Mouse (Mus musculus) liver, adult 2 months (tissue): ENCODE results near the gene Cobl. TPM values are rescaled to one million over a fixed set of nuclear protein-coding genes. Genes with fewer than 3 reads are reported as not detected.

Experiments
- DNase-seq: peaks from one replicate; pipeline ENCODE4 v3.0.0-alpha.2; 2011; ENCODE audit warnings: low read depth, low spot score; ENCODE audit errors: extremely low read depth
- H3K27ac ChIP-seq: fragments of 200-500 bp; replicated peaks from 2 replicates; pipeline ENCODE4 v1.5.1; 2012; ENCODE audit warnings: low read depth, mild to moderate bottlenecking, control low read depth, inconsistent platforms, low read length; ENCODE audit not compliant: insufficient read depth
- H3K27me3 ChIP-seq: fragments of 200-500 bp; 2 replicates; pipeline ENCODE4 v1.6.1; 2012; ENCODE audit warnings: mild to moderate bottlenecking, moderate library complexity, low read length, inconsistent platforms; ENCODE audit not compliant: control insufficient read depth, insufficient read depth
- H3K36me3 ChIP-seq: fragments of 200-500 bp; 2 replicates; pipeline ENCODE4 v1.6.1; 2012; ENCODE audit warnings: low read length, inconsistent platforms; ENCODE audit not compliant: control insufficient read depth, insufficient read depth
- H3K4me1 ChIP-seq: fragments of 200-500 bp; 2 replicates; pipeline ENCODE4 v1.6.1; 2011; ENCODE audit warnings: low read length; ENCODE audit not compliant: control insufficient read depth, insufficient read depth
- H3K4me3 ChIP-seq: fragments of 200-500 bp; 2 replicates; pipeline ENCODE4 v1.5.1; 2011; ENCODE audit warnings: low read depth, mild to moderate bottlenecking, control low read depth, low read length, moderate library complexity; ENCODE audit not compliant: insufficient read depth
- H3K79me2 ChIP-seq: fragments of 200-500 bp; 2 replicates; pipeline ENCODE4 v1.6.1; 2012; ENCODE audit warnings: inconsistent platforms, mild to moderate bottlenecking, low read length, moderate library complexity; ENCODE audit not compliant: control insufficient read depth, insufficient read depth
- H3K9ac ChIP-seq: fragments of 200-500 bp; 2 replicates; pipeline ENCODE4 v1.6.1; 2012; ENCODE audit warnings: low read depth, mild to moderate bottlenecking, control low read depth, inconsistent platforms, low read length
- CTCF ChIP-seq: fragments of 200-500 bp; IDR thresholded peaks from 2 replicates; pipeline ENCODE4 v1.5.1; 2011; ENCODE audit warnings: low read depth, low read length, control low read depth
- POLR2A ChIP-seq: fragments of 200-500 bp; IDR thresholded peaks from 2 replicates; pipeline ENCODE4 v1.6.1; 2011; ENCODE audit warnings: low read length, control low read depth; ENCODE audit not compliant: insufficient read depth; ENCODE audit errors: extremely low read depth
- WGBS: fragments of 180-500 bp; shearing (Covaris S2); methylation state at CpG from one replicate; pipeline ENCODE4 v1.1.7; 2018; 5-methylcytosine and 5-hydroxymethylcytosine counted together
- polyA plus RNA-seq: library from polyadenylated mRNA; depleted of rRNA; stranded (reverse); fragments of >200 nt; gene quantifications from 2 replicates; pipeline ENCODE4 v1.2.3, GENCODE M21; 2012
- total RNA-seq: library from RNA; depleted of rRNA; stranded (reverse); fragments of >200 nt; gene quantifications from 2 replicates; pipeline ENCODE4 v1.2.3, GENCODE M21; 2014

The Cobl gene
- total and polyA plus RNA-seq, 2 experiments, result 4.2 to 5.7 TPM

- WGBS, result 26% methylated on average over 4 of the region's 4 CpGs
- H3K79me2 ChIP-seq, result no peaks in the 10 kb centered on the region
Observed at GRCm38 (mm10) chr11:12234876-12235275, 229.9 kb downstream of the Cobl start.

GRCm38 (mm10) chr11:12234126-12234525 lies 230.6 kb downstream of the Cobl start:
- TF ChIP-seq POLR2A, result no peak
- no peak for TF ChIP-seq CTCF
- Histone ChIP-seq H3K36me3 (peaks cover 2% of the 10 kb centered on the region; the same call in 1 of the 2 replicates), H3K27ac (no peak overlapping the region), H3K4me1 (peaks cover 13% of the 10 kb centered on the region), H3K79me2 (no peaks in the 10 kb centered on the region), H3K27me3 (peaks cover 7% of the 10 kb centered on the region), H3K4me3 (no peak overlapping the region), H3K9ac (no peak overlapping the region)
- peak; percentile 14 for DNase-seq
- 48% methylated on average over 1 of the region's 1 CpGs for WGBS

More at GRCm38 (mm10) chr11:12234876-12235275, 229.9 kb downstream of the Cobl start:
- no peak overlapping the region for H3K9ac ChIP-seq
- H3K4me1 ChIP-seq, result peaks cover 13% of the 10 kb centered on the region
- peak; percentile 83 for DNase-seq
- TF ChIP-seq CTCF, result no peak
- no peak for TF ChIP-seq POLR2A
- no peak overlapping the region for H3K4me3 ChIP-seq
- H3K36me3 ChIP-seq, result peaks cover 2% of the 10 kb centered on the region; the same call in 1 of the 2 replicates
- H3K27me3 ChIP-seq, result peaks cover 2% of the 10 kb centered on the region; the same call in 1 of the 2 replicates
- no peak overlapping the region for H3K27ac ChIP-seq

DNA sequence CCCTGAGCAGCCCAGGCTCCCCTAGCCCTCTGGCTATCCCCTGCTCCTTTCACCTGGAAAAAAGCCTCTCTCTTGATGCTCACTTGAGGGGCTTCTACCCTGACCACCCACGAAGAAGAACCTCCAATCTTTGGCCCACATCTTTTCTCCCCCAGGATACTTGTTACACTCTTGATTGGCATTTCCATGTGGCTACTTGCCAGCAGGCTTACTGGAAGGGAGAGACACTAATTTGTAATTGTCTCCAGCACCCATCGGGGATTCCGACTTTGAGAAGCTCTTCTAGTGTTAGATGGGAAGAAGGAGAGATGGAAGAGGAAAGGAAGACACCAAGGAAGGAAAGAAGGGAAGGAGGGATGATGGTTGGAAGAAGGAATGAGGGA lies 232.0 kb downstream of the Cobl start:
- 73% methylated on average over 3 of the region's 3 CpGs for WGBS
- Histone ChIP-seq H3K9ac (no peak overlapping the region), H3K4me1 (peaks cover 13% of the 10 kb centered on the region), H3K27me3 (peaks cover 7% of the 10 kb centered on the region), H3K79me2 (no peaks in the 10 kb centered on the region), H3K36me3 (peaks cover 2% of the 10 kb centered on the region; the same call in 1 of the 2 replicates), H3K27ac (no peak overlapping the region), H3K4me3 (no peak overlapping the region)
- TF ChIP-seq CTCF (no peak), POLR2A (no peak)
- DNase-seq, result no peak

- Histone ChIP-seq H3K9ac (no peak overlapping the region), H3K4me1 (peaks cover 13% of the 10 kb centered on the region), H3K36me3 (no peaks in the 10 kb centered on the region), H3K27ac (no peak overlapping the region), H3K4me3 (no peak overlapping the region), H3K27me3 (peaks cover 12% of the 10 kb centered on the region), H3K79me2 (no peaks in the 10 kb centered on the region)
- 55% methylated on average over 10 of the region's 10 CpGs for WGBS
- no peak for TF ChIP-seq CTCF
- no peak for TF ChIP-seq POLR2A
- DNase-seq, result peak; percentile 72
Observed at GRCm38 (mm10) chr11:12232041-12232742, 232.6 kb downstream of the Cobl start.

GRCm38 (mm10) chr11:12231481-12232035 lies 233.2 kb downstream of the Cobl start:
- no peak overlapping the region for H3K27ac ChIP-seq
- DNase-seq, result no peak
- H3K4me1 ChIP-seq, result peaks cover 10% of the 10 kb centered on the region
- H3K9ac ChIP-seq, result no peak overlapping the region
- H3K79me2 ChIP-seq, result no peaks in the 10 kb centered on the region
- no peak for TF ChIP-seq CTCF
- TF ChIP-seq POLR2A, result no peak
- 56% methylated on average over 6 of the region's 6 CpGs for WGBS
- no peak overlapping the region for H3K4me3 ChIP-seq
- no peaks in the 10 kb centered on the region for H3K36me3 ChIP-seq
- H3K27me3 ChIP-seq, result peaks cover 16% of the 10 kb centered on the region

DNA sequence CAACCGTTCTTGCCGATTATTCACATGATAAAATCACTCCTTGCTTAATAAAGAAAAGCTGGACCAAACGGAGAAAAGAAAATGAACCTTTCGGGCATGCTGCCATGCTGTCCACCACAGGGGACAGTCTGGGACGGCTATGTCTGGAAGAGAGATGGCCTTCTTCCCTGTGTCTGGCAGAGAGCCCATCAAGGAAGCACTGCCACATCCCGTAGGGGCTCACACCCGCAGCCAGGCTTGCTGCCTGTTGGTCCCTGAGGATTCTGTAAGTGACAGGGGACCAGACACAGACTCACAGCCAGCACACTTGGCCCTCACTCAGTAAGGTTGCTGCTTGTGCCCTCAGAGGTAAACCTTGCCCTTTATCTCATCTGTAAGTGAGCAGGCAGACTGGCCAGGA lies 235.3 kb downstream of the Cobl start:
- Histone ChIP-seq H3K27ac (no peak overlapping the region), H3K79me2 (no peaks in the 10 kb centered on the region), H3K4me1 (0 out of 2 replicates have a peak, but pooled peaks cover 3% of the 10 kb centered on the region), H3K36me3 (no peaks in the 10 kb centered on the region), H3K27me3 (peaks cover 24% of the 10 kb centered on the region), H3K4me3 (no peak overlapping the region), H3K9ac (no peak overlapping the region)
- DNase-seq, result no peak
- WGBS, result 77% methylated on average over 7 of the region's 7 CpGs
- TF ChIP-seq POLR2A, result no peak
